Mouse (Mus musculus) heart, postnatal 10 days (tissue): ENCODE results near the gene Hist1h4j. TPM values are rescaled to one million over a fixed set of nuclear protein-coding genes. Genes with fewer than 3 reads are reported as not detected.

Experiments used
- DNase-seq, 2 experiments: peaks; one replicate each; pipeline ENCODE4 v3.0.0; 2021
- intact Hi-C: fragments of 180-260 bp; cut with DNase I; formaldehyde crosslinking; loops from one replicate; pipeline ENCODE4 v1.15.1; 2025
- total RNA-seq, 2 experiments: library from RNA; stranded (reverse); gene quantifications; 2 replicates each; pipeline ENCODE4 v1.2.3; 2021

The Hist1h4j gene
- total RNA-seq, 2 experiments from 2014 or later = 39.0 to 39.7 TPM

DNA sequence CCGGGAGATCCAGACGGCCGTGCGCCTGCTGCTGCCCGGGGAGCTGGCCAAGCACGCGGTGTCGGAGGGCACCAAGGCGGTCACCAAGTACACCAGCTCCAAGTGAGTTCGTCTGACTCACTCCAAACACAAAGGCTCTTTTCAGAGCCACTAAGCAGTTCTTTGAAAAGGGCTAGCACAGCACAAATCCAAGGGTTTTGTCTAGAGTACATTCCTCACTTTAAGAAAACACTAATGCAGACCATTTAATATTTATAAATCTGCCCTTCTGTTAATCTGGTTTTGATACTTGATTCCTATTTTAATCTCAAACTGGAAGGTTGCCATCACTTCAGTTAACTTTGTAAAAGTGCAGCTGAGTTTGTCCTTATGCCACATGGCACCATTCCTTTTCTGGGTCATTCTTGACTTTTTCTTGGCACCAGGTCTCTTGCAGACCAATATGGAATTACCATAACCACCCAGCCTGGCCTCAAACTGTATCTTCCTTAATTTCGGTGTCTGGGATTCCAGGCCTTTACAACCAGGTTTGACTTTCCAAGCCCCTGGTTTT, 12.4 kb upstream of the Hist1h4j start:
- intact Hi-C loops = loop anchor here (5.0 kb wide), 1 partner anchor 55 kb away; no protein-coding TSS in a partner anchor
- no peak for DNase-seq

DNA sequence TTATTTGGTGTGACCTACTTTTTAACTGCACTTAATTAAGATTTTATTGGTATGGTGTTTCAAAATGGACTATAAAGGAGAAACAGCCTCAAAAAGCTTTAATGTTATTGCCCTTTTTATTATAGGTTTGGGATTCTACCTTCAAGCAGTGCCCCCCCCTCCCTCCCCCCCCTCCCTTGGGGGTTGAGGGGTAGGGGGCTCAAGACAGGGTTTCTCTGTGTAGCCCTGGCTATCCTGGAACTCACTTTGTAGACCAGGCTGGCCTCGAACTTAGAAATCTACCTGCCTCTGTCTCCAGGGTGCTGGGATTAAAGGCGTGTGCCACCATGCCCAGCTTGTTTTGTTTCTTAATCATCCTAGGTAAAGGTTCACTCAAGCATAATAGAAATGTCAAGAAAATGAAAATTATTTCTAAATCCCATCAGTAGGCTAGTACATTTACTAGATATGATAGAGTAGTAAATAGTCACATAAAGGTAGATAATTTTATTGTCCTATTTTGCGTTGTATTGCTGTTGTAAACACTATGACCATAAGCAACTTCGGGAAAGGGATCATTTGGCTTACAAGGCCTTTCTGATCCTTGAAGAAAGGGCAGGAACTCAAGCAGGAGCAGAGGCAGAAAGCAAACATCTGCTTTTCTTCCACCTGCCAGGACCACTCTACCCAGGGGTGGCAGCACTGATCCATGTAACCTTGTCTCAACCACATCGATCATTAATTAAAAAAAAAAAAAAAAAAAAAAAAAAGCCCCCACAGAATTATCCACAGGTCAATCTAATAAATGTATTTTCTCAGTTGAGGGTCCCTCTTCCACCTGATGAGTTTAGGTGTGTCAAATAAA, 11.6 kb upstream of the Hist1h4j start:
- intact Hi-C loops = loop anchor here (5.0 kb wide), 1 partner anchor 54 kb away; no protein-coding TSS in a partner anchor
- DNase-seq = no peak

DNA sequence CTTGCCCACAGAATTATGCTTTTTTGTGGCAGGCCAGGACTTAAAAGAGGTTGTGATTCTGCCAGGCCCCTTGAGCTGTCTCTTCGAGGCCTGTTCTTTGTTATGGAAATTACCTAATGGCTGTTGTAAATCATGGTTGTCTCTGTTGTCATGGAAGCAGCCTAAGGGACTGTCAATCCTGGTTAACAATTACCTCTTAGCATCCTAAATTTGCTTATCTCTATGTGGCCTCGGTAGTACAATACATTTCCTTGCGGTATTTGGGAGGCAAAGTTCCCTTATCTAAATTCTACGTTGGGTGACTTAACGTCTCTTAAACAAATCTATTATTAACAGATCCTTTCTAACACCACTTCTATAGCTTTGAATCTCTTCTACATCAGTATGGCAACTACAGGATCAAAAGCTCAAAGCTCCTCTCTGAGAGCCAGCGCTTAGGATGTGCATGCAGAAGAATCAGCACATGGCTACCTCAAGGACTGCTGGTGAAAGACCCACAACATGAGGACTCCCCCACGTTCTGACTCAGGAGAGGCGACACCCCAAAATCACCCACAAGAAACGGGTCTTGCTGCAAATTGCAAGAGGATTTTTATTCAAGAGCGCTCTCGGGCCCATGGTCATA, 6.8 kb upstream of the Hist1h4j start:
- DNase-seq = no peak
- intact Hi-C loops = no loop called here

DNA sequence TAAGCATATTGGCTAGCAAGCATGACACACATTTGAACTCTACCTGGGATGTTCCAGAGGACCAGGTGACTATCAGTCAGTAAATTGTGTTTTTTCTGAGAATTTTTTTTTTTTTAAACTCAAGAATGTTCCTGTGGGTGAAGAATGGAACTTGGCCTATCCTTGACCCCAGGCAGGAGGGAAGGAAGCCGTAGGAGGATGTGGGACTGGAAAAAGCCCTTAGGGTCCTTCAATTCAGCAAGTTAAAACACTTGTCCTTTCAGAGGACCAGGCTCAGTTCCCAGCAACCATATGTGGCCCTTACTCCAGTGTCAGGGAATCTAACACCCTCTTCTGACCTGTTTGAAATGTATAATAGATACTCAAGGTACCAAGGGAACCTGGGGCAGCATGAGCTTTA, 5.3 kb upstream of the Hist1h4j start:
- no peak for DNase-seq

DNA sequence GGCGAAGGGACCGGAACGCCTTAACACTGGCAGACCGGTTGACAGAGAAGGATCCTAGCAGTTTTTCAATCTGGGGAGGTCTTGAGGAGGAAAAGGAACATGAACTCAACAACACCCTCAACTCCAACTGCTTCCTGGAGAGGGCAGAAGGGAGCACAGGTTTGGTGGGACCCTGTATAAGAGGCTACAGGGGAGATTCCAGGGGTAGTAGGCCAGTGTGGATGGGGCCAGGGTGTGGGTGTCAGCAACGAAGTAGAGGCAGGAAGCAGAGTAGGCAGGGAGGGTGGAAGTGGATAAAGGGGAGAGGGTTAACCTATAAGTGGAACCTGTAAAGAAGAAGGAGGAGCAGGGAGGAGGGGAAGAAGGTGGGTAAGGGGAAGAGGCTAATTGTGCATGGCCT, 1.4 kb upstream of the Hist1h4j start:
- DNase-seq = no peak
- intact Hi-C loops = no loop called here

More for the DNA sequence above, 5.3 kb upstream of the Hist1h4j start:
- intact Hi-C loops = no loop called here

DNA sequence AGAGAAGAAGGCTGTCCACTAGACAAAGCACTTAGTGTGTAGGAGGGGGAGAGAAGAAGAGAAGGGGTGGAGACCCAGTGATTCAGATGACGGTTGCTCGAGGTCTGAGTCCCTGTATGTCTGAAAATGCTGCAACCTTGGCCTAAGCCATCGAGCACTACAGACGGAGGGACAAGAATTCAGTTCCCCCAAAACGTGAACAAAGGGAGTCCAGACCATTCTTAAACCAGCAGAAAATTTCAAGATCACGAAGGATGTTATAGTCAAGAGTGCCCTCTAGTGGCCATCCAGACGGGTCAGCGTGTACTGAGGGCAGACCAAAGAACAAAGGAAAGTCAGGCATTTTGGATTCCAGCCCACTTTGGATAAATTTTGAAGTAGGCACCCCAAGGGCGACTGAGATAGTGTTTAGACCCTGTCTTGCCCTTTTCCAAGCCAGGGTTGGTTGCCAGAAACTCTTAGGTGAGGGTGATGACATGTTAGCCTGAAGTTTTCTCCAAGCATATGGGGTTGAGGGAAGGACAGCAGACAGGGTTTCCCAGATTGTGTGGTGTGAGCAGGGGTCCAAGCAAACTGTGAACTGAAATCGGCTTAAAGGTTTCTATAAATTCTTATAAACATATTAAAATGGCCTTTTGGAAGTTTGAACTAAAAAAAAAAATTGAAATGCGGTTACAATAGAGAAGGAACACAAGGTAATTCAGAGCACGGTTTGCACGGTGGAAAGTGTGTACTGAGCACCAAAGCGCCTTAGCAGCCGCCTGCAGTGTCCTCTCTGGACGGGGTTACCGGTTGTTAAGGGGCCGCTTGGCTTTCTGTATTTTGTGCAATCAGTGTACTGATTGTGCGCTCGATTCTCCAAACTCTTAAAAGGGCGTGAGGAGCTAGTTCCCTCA, 606 bp upstream of the Hist1h4j start:
- peak; percentile 91 to 94 for DNase-seq
- intact Hi-C loops = loop anchor here (1.0 to 2.0 kb wide), 2 partner anchors 15 to 20 kb away; no protein-coding TSS in a partner anchor

DNA sequence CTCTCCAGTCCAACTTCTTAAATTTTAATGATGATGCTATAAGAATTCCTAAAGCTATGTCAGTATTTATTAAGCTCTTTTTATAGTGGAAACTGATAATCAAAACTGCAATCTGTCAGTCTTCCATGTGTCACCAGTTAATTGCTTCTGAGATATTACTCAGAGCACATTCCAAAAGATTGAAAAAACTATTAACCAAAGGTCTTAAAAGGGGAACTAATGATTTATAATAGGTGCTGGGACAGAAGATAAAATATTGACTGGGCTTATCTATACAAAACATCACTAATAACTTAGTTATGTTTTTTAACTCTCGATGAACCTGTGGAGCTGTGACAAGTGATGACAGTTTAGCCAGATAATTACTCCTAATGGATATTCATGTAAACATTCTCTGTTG, 10.1 kb downstream of the Hist1h4j start:
- intact Hi-C loops = no loop called here
- DNase-seq = no peak

DNA sequence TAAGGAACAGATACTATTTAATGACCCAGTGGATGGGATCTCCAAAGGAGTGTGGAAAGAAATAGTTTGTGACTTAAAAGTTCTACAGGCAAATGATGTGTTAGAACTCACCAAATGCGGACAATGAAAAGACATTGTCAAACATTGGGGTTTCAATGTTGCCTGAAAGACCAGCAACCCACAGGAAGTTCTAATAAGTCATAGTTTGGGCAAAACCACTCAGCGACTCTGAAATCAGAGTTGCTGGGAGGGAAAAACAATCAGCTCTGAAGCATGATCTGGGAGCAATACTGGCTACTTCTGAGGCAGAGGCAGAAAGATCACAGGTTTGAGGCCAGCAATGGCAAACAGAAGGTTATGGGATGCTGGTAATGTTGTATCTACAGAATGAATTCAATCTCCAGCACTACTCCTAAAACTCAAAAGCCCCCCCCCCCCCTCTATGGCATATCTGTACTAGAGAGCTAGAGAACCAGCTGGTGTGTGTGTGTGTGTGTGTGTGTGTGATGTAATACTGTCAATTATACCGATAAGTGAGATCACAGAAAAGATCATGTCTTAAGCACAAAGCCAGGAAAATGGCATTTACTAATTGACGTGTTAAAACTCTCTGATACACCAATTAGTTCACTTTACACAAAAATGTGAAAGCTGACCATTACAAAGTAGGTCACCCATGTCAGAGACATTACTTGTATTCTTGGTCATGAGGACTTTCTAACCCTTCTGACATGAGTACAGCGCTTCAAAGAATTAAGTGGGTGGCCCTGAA, 14.7 kb downstream of the Hist1h4j start:
- intact Hi-C loops = loop anchor here (2.0 to 10.0 kb wide), 2 partner anchors 15 to 2005 kb away; partner anchors contain the start of genes Hist1h2ab, Hist1h3b, Hist1h4b and Hist1h4j
- no peak for DNase-seq

DNA sequence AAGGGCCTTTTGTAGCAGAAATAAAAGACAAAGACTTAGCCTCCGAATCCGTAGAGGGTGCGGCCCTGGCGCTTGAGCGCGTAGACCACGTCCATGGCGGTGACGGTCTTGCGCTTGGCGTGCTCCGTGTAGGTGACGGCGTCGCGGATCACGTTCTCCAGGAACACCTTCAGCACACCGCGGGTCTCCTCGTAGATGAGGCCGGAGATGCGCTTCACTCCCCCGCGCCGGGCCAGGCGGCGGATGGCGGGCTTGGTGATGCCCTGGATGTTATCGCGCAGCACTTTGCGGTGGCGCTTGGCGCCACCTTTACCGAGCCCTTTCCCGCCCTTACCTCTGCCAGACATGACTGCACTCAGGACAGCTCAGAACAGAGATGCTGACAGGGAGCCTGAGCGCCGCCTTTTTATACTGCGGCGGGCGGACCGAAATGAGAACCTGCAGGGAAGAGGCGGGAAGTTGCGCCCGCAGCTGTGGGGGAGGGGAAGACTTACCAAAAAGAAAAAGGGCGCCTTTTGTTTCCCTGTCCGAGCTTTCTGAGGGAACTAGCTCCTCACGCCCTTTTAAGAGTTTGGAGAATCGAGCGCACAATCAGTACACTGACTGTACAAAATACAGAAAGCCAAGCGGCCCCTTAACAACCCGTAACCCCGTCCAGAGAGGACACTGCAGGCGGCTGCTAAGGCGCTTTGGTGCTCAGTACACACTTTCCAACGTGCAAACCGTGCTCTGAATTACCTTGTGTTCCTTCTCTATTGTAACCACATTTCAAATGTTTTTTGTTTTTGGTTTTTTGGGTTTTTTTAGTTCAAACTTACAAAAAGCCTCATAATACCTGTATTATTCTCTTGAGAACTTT, 15.5 kb downstream of the Hist1h4j start, which contains the start of gene Hist1h4k:
Gene Hist1h4k (minus strand): TSS at position 347 of the 859 bp plus-strand sequence.
- intact Hi-C loops = loop anchor here (10.0 kb wide), 1 partner anchor 2004 kb away; the partner anchor contains the start of genes Hist1h2ab, Hist1h3b and Hist1h4b
- peak; percentile 91 to 93 for DNase-seq

DNA sequence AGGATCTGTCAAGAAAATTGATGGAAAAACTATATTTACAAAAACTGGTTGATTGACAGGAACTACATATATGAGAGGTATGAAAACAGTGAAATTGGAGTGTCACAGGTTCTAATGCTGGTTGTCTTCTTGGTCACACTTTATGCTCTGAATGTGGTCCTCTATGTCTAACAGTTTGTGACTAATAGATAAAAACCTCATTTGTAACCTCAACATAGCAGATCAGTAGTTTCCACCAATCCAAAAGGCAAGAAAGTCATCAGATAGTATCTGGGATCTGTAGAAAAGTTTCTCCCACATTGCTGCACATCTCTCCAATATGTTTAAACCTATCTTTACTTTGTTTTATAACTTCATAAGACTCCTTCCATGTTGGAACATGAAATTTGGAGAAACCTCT, 16.6 kb downstream of the Hist1h4j start:
- intact Hi-C loops = loop anchor here (10.0 kb wide), 1 partner anchor 2003 kb away; the partner anchor contains the start of genes Hist1h2ab, Hist1h3b and Hist1h4b
- DNase-seq = no peak

DNA sequence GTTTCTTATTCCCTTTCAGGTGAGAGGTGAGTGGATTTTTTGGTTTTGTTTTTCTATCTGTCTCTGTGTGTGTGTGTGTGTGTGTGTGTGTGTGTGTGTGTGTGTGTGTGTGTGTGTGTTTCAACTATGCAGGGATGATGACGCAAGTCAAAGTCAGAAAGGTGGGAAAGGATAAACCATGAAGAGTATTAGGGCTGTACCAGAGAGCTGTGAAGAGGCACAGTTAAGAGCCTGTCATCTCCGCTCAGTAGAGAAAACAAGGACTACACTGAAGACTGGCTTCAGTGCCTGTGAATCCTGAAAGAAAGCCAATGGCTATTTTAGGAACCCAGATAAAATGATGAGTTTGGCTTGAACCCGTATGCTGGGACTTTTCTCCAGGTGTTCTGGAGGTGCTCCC, 17.0 kb downstream of the Hist1h4j start:
- intact Hi-C loops = loop anchor here (2.0 to 10.0 kb wide), 2 partner anchors 29 to 2003 kb away; partner anchors contain the start of genes Hist1h1b, Hist1h2ab, Hist1h3b and Hist1h4b
- DNase-seq = no peak

DNA sequence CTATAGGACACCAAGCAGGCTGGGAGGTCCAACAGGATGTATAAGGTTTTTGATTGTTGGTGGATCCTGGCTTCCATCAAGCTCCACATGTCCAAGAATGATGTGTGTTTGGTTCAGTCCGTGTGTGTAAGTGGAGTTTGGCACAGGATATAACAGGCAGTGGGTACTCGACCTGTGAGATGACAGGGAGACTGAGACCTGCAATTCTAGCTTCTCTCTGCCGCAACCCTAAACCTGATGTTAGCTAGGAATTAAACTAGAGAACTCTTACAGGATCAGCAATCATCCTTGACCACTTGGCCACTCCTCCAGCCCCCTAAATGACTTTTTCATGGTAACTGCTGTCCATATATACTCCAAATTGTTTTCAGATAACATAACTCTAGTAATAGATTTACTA, 17.5 kb downstream of the Hist1h4j start:
- intact Hi-C loops = loop anchor here (2.0 to 10.0 kb wide), 2 partner anchors 28 to 2002 kb away; partner anchors contain the start of genes Hist1h1b, Hist1h2ab, Hist1h3b and Hist1h4b
- DNase-seq = no peak

DNA sequence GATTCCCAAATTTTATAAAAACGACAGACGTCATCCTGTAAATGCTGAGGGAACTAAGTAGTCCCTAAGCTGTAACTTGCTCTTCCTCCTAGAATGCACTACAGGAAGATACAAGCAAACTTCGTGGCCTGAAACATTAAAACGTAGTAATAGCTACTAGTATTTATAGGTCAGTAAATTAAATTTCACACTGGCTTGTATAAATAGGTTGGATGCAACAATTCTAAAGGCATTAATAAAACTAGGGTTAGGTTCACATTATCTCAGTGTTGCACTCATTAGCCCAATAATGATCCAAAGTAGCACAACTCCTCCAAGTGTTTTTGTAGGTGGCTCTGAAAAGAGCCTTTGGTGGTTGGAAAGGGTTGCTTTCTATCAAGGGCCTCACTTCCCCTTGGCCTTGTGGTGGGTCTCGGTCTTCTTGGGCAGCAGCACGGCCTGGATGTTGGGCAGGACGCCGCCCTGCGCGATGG, 18.2 kb downstream of the Hist1h4j start:
- DNase-seq = no peak
- intact Hi-C loops = loop anchor here (2.0 to 10.0 kb wide), 2 partner anchors 28 to 2002 kb away; partner anchors contain the start of genes Hist1h1b, Hist1h2ab, Hist1h3b and Hist1h4b

DNA sequence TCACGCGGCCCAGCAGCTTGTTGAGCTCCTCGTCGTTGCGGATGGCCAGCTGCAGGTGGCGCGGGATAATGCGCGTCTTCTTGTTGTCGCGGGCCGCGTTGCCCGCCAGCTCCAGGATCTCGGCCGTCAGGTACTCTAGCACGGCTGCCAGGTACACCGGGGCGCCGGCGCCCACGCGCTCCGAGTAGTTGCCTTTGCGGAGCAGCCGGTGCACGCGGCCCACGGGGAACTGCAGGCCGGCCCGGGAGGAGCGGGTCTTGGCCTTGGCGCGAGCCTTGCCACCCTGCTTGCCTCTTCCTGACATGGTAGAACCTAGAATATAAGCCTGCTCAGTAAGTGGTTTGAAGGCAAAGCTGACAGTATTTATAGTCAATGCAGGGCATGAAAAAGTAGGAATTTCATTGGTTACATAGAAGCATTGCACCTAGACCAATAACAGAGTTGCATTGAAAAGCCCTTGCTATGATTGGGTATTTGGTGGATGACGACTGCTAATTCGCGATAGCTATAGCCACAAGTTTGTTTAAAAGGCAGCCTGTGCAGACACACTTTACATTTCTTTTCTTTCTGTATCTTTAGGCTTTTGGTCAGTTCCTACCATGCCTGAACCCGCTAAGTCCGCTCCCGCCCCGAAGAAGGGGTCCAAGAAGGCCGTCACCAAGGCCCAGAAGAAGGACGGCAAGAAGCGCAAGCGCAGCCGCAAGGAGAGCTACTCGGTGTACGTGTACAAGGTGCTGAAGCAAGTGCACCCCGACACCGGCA, 18.8 kb downstream of the Hist1h4j start, which contains the start of the genes Hist1h2ak and Hist1h2bn:
Gene Hist1h2ak (minus strand): TSS at position 304 of the 762 bp plus-strand sequence.
Gene Hist1h2bn (plus strand): TSS at position 600 of the 762 bp plus-strand sequence.
- peak; percentile 80 to 82 for DNase-seq
- intact Hi-C loops = loop anchor here (2.0 to 10.0 kb wide), 2 partner anchors 27 to 2001 kb away; partner anchors contain the start of genes Hist1h1b, Hist1h2ab, Hist1h3b and Hist1h4b

DNA sequence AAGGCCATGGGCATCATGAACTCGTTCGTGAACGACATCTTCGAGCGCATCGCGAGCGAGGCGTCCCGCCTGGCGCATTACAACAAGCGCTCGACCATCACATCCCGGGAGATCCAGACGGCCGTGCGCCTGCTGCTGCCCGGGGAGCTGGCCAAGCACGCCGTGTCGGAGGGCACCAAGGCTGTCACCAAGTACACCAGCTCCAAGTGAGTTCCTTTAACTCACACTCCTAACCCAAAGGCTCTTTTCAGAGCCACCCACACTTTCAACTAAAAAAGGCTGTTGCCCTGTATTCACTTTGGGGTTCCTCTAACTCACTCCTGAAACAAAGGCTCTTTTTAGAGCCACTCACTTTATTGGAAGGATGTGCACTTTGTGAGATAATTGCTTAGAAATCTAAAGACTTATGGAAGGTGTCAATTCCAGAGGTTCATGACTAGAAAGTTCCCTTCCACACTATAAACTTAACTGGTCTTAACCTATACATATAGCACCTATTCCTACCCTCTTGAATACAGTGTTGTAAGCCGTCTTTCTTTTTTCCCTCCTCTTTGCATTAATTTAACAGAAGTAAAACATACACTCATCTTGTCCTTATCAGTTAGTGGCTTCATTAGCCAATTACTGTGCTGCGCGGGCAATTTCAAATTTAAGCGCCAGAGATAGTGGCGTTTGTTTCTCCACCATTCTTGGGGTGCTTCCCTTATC, 19.6 kb downstream of the Hist1h4j start:
- DNase-seq = peak; percentile 32 to 50
- intact Hi-C loops = loop anchor here (10.0 kb wide), 1 partner anchor 2000 kb away; the partner anchor contains the start of genes Hist1h2ab, Hist1h3b and Hist1h4b

DNA sequence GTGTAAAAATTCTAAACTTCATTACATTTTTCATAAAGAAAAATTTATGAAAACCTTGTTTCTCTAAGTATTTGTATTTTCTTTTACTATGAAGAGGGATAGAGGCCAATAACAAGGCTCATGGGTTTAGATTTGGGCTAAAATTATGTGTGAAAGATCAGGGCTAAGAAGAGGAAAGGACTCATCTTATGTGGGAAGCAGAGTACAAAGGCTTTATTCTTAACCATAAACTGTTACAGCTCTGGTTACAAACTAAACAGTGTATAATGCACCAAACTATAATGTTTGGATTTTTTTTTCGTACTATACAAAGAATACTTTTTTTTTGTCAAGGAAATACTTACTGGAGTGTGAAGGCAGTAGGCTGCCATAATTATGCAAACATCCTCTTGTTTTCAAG, 20.8 kb downstream of the Hist1h4j start:
- DNase-seq = no peak
- intact Hi-C loops = loop anchor here (10.0 kb wide), 1 partner anchor 1999 kb away; the partner anchor contains the start of genes Hist1h2ab, Hist1h3b and Hist1h4b
